Mouse (Mus musculus) urinary bladder, postnatal 4 days (tissue): ENCODE results near the gene Bves.
"Not testable (repeated sequence)": the region's sequence is repeated elsewhere in the genome, so short reads cannot be mapped to it uniquely, and the experiment has no call there.

Experiments
- DNase-seq, 2 experiments: peaks; one replicate each; pipeline ENCODE4 v3.0.0; 2021 to 2022; ENCODE audit warnings: low spot score in 2 of 2

Gene Bves

DNA sequence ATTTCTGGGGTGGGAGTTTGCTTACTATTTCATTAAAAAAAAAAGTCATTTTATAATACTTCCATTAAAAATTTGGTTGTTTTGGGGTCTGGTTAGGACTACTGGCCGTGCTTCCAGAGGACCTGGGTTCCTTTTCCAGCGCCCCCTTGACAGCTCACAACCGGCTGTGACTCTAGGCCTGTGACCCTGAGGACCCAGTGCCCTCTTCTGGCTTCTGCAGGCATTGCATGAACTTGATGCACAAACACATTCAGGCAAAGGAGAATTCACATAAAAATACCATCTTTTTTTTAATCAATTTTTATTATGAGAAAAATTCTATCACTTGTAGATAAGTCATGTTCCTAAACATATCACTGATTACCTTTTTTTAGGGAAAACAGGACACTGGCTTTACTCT is 12.6 kb downstream of the Bves start:
- not testable (repeated sequence) for DNase-seq

DNA sequence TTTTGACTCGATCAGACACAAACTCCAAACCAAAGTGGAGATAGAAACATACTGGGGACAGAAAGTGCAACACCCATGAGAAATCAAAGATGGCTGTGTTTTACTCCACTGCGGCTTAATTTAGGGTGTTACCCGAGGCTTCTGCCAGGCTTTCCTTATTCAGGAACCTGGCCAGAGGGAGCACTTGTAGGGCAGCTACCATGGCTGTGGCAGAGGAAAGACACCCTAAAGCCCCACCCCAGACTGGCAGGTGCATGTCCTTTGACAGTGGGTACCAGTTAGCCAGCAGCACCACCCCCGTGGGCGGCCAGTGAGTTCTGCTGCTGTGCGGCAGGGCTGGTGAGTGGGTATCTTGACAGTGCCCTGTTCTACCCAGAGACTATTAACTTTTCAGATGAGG is 20.5 kb downstream of the Bves start:
- DNase-seq, result no peak

DNA sequence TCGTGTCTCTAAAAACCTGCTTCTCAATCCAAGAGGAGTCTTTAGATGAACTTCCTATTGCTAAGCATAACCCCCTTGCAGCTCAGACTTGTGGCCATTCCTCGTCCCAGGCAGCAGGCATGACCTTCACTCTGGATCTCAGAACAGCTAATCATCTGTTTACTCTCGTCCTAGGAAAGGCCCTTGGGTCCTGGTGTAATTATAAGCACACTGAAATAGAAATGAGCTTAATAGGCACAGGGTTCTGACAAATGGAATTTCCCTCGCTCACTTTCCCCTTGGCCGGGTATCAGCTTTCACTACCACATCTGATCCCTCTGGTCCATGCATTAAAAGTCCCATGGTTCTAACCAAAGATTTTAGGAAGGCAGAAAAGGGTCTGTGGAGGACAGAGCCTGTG is 27.8 kb downstream of the Bves start:
- no peak for DNase-seq

DNA sequence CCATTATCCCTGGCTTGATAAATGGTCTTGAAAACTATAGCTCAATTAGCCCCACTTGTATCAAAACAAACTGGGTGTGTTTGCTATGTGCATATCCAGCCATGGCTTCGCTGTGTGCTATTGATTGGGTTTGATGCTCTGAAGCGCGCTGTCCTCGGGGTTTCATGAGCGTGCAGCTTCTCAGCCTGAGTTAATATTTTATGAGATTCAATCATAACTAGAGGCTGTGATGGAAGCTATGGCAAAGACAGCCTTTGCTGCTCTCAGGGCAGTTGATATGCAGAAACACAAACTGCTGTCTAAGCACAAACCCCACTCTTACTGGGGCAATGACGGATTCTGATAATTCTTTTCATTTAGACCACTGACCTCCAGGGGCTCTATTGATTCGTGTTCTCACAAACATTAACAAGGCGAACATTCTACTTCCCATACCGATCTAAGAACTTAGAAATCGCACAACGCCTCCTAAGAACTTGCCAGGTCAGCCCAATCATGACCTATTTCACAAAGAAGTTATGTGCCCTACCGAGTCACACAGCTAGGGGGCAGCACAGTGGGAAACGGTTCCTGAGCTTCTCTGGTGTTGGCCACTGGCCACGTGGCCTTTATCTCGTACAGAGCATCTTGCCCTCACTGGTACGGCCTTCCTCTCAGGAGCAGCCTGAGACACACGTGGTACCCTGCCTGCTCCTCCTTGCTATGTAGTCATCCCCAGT is 31.6 kb downstream of the Bves start:
- no peak for DNase-seq

DNA sequence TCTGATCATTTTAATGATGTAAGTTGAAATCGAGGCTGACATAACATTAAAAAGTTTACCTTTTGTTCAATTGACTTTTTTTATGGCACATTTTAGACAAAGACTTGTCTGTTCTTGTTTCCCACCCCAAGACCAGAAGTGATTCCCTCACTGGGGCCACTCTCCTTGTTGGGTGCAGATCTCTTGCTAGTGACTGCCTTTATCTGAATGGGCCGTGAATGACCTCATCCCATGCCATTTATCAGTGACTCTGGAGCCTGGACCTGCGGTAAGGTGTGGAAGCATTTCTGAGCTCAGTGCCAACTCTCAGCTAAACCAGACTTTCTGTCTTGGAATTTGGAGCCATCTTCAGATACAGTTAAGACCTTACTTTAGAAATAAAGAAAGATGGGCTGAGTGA is 34.1 kb downstream of the Bves start:
- DNase-seq, result no peak

DNA sequence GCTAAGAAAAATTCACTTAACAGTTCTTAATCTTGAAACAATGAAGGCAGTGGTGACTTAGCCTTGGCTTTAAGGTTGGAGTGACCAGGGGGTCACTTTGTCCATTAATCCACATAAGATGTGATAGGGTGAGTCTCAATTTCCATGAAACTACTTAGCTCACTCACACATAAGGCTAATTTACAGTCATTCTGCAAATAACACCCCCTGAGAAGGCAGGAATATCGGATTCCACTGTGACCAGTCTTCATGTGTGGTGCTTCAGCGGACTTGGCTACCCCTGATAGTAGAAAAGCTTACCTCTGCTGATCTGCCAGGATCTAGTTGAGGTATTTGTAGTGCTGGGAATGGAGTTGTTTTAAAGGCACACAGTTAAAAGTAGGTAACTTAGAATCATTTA is 35.0 kb downstream of the Bves start:
- no peak for DNase-seq

DNA sequence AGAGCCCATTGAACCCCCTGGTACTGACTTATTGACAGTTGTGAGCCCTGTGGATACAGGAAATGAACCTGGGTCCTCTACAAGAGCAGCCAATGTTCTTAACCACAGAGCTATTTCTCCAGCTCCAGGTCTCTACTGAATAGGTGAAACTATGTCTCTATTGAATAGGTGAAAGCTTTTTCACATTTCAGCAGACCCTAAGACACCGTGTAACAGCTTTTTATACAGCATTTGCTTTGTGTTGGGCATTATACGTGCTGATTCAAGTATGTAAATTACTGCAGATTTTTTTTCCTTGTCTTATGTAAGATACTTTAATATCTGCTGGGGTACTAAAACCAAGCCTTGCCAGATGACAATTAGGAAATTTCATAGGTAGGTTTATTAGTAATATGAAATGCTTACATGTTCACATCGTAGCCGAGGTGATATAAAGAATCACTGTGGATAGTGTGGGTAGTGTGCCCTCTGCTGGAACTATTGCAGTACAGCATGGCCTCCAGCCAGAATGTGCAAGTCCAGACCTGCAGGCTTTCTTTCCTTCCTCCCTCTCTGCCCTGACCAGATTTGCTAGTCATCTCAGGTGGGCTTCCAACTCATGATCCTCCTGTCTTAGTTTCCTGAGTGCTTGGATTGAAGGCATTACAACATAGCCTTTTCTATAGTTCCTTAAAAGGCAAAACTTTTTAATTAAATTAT is 37.6 kb downstream of the Bves start:
- DNase-seq, result peak in 1 of 2 experiments; percentile 43

DNA sequence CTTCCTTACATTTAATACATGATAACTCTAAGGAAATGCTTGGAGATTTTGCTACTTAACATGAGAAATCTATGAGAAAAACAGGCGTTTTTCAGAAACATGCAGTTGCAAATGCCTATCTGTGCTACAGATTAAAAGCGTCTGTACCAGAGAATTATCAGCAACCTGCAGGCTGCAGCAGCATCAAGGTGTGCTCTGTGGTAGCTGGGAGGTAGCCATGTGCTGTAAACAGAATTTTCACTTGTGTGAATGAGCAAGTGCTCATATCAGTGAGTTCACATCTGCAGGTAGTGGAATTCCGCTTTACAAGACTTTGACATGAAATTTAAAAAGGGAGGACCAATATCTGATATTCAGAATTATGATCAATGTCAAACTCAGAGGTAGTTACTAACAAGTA is 42.7 kb downstream of the Bves start:
- no peak for DNase-seq

DNA sequence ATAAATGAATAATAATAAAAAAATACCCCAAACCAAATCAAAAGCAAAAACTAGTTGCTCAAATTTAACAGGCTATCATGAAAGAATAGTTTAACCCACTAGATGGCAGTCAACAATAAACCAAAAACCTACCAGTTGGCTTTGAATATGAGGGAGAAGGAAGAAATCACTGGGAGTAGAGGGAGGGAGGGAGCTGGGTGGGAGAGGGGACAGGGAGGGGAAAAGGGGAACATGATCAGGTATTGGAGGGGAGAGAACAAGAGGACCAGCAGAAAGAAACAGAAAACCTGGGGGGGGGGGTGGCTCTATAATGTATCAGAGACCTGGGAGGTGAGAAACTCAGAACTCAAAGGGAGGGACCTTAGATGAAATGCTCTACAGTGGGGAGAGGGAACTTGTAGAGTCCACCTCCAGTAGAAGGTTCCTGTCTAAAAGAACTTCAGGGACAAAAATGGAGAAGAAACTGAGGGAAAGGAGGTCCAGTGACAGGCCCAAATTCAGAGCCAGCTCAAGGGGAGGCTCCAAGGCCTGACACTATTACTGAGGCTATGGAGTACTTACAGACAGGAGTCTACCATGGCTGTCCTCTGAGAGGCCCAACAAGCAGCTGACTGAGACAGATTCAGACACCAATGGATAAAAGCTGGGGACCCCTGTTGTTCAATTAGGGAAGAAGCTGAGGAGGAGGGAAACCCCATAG is 46.5 kb downstream of the Bves start:
- no peak for DNase-seq

DNA sequence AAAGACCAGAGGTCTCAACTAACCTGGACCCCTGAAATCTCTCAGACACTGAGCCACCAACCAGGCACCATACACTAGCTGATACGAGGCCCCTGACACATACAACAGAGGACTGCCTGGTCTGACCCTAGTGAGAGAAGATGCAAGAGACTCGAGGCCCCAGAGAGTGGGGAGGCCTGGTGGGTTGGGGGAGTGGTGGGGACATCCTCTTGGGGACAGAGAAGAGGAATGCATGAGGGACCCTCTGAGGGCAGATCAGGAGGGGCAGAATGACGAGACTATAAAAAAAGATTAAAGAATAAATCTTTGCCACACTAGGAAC is 47.0 kb downstream of the Bves start:
- DNase-seq, result no peak

DNA sequence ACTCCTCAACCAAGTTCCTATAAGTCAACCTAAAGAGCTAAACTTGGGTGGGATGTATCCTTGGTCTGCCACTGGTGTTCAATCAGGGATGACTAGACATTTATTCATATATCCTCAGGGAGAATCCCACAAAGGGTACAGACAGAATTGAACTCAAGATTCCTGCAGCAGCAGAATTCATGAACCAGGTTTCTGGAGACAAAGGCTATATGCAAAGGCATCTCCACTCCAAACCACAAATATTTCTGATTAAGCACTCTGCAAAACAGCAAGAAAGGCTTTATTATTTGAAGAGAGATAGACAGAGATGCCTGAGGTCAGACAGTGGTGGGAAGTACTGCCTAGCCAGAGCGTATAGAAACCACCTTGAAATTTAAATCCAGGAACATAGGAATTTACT is 62.6 kb downstream of the Bves start:
- no peak for DNase-seq

DNA sequence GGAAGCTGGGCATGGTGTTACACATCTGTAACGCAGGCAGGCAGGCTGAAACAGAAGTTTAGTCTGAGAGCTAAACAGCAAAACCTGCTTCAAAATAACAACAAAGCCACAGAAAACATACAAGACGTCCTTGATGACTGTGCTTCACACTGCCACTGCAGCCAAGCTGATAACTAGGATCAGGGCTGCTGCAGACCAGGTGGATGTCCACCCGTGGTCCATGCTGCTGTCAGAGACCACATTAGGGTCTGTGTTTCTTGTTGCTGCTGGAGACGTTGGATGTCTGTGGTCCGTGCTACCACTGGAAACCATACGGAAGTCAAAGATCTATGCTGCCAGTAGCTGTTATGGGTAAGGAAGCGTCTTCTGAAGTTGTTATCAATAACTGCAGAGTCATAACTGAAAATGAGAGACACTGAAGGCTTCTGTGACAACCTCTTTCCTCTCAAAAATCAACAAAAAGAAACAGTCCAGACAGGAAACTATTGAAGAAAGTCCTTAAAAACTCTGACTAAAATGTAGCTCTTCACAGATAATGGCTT is 64.2 kb downstream of the Bves start:
- DNase-seq, result no peak

DNA sequence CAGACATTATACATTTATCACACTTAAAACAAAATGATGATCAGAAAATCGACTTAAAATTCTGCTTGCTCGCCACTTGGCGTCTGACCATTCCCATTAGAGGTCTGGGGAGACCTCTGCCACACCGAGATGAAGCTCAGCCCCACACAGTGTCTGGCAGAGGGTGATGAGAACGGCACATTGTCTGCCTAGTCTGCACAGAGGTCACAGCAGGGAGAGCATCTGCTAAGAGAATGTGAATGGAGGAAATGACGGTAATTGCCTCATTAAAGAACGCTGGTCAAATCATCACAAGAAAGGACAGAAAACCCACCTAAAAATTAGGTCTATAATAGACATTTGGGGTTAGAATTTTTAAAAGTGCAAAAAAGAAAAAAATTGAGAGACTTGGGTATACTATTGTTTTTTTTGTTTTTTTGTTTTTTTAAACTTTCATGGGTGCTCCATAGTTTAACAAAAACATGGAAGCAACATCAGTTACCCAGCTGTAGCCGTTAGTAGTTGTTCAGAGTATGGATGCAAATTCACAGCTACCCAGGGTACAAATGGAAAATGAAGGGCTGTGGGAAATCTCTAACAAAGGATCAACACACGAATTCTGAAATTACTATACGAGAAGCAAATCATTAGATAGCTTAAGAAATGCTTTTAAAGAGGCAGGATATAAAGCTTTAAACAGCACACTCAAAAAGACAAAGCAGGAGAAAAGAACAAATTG is 75.2 kb downstream of the Bves start:
- no peak for DNase-seq

DNA sequence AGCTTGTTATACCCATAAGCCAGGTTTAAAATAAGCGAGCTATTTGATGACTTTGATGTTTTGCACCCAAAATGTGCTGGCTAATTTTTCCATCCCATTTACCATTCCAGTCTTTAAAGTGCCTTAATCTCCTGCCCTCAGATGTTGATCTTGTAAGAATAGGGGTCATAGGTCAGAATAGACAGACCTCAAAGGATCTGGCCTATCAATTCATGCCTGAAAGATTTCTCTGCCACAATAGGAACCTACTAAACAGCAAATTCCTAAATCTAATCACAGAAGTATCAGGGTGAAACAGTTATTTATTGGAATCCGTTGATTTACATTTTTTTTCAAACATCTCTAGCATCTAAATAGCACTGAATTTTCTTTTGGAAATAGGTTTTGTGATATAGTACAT is 76.2 kb downstream of the Bves start:
- no peak for DNase-seq

DNA sequence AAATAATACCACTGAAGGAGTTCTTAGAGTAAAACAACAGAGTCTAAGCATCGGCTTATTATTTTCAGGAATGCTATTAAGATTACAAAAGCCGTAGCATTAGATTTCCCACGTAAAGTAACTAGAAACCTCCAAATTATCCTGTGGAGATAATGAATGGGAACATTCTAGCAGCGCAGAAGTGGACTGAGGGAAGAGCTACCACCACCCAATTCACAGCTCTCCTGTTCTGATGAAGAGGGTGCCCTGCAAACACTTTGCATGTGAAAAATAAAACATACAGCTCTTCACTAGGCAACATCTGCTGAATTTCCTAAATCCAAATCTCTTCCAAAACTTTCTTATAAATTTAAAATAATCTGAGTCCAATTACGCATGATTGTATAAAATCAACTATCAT is 76.6 kb downstream of the Bves start:
- DNase-seq, result no peak
